Mouse (Mus musculus) cortical plate, adult 2 months (tissue): ENCODE measurements around the gene Aff1. TPM values are rescaled to one million over a fixed set of nuclear protein-coding genes. Genes with fewer than 3 reads are reported as not detected.
A peak's percentile ranks its signal among the peaks of the same experiment; 100 is the strongest.

ENCODE experiments used
- H3K27ac ChIP-seq: fragments of 200-500 bp; 2 replicates; pipeline ENCODE4 v1.5.1; 2012; ENCODE audit warnings: low read length, control low read depth, inconsistent platforms; ENCODE audit not compliant: insufficient read depth
- H3K4me1 ChIP-seq: fragments of 200-500 bp; 2 replicates; pipeline ENCODE4 v1.6.1; 2011; ENCODE audit warnings: low read length; ENCODE audit not compliant: control insufficient read depth, insufficient read depth
- H3K4me3 ChIP-seq: fragments of 200-500 bp; 2 replicates; pipeline ENCODE4 v1.5.1; 2011; ENCODE audit warnings: mild to moderate bottlenecking, low read length, control low read depth; ENCODE audit not compliant: insufficient read depth
- CTCF ChIP-seq: fragments of 200-500 bp; IDR thresholded peaks from 2 replicates; pipeline ENCODE4 v1.5.1; 2011; ENCODE audit warnings: mild to moderate bottlenecking, control low read depth, low read length; ENCODE audit not compliant: insufficient read depth; ENCODE audit errors: extremely low read depth
- POLR2A ChIP-seq: fragments of 200-500 bp; IDR thresholded peaks from 2 replicates; pipeline ENCODE4 v1.6.1; 2011; ENCODE audit warnings: mild to moderate bottlenecking, low read length, control low read depth; ENCODE audit not compliant: insufficient read depth; ENCODE audit errors: extremely low read depth
- polyA plus RNA-seq: library from polyadenylated mRNA; depleted of rRNA; stranded (reverse); fragments of >200 nt; gene quantifications from 2 replicates; pipeline ENCODE4 v1.2.3, GENCODE M21; 2012

Aff1 gene
- polyA plus RNA-seq, 1 experiment = 3.6 TPM

- Histone ChIP-seq H3K4me3 (no peak overlapping the region), H3K27ac (0 out of 2 replicates have a peak overlapping the region, but pooled peaks have one; percentile 42), H3K4me1 (peaks cover 2% of the 10 kb centered on the region; the same call in 1 of the 2 replicates)
- no peak for TF ChIP-seq CTCF
- TF ChIP-seq POLR2A = no peak
Observed at GRCm38 (mm10) chr5:103788976-103789375, 96.8 kb downstream of the Aff1 start.

GRCm38 (mm10) chr5:103789619-103790116 lies 97.5 kb downstream of the Aff1 start:
- H3K27ac ChIP-seq = peak overlapping the region; percentile 83
- TF ChIP-seq POLR2A = no peak
- TF ChIP-seq CTCF = no peak
- H3K4me3 ChIP-seq = no peak overlapping the region

GRCm38 (mm10) chr5:103791741-103792140 lies 99.6 kb downstream of the Aff1 start:
- Histone ChIP-seq H3K4me1 (peaks cover 2% of the 10 kb centered on the region; the same call in 1 of the 2 replicates), H3K4me3 (no peak overlapping the region), H3K27ac (no peak overlapping the region)
- TF ChIP-seq CTCF = no peak
- no peak for TF ChIP-seq POLR2A

More at GRCm38 (mm10) chr5:103789619-103790116, 97.5 kb downstream of the Aff1 start:
- H3K4me1 ChIP-seq = peaks cover 2% of the 10 kb centered on the region; the same call in 1 of the 2 replicates

- Histone ChIP-seq H3K4me1 (no peaks in the 10 kb centered on the region; the same call in 1 of the 2 replicates), H3K4me3 (no peak overlapping the region), H3K27ac (no peak overlapping the region)
- TF ChIP-seq POLR2A (no peak), CTCF (no peak)
Observed at GRCm38 (mm10) chr5:103795121-103795520, 102.9 kb downstream of the Aff1 start.

GRCm38 (mm10) chr5:103796035-103796434 lies 103.9 kb downstream of the Aff1 start:
- Histone ChIP-seq H3K4me3 (no peak overlapping the region), H3K27ac (no peak overlapping the region), H3K4me1 (no peaks in the 10 kb centered on the region; the same call in 1 of the 2 replicates)
- no peak for TF ChIP-seq CTCF
- TF ChIP-seq POLR2A = no peak

- H3K4me3 ChIP-seq = no peak overlapping the region
- H3K4me1 ChIP-seq = no peaks in the 10 kb centered on the region; the same call in 1 of the 2 replicates
- no peak for TF ChIP-seq POLR2A
- no peak overlapping the region for H3K27ac ChIP-seq
Observed at GRCm38 (mm10) chr5:103797774-103798173, 105.6 kb downstream of the Aff1 start.

GRCm38 (mm10) chr5:103799438-103799837 lies 107.3 kb downstream of the Aff1 start:
- Histone ChIP-seq H3K4me1 (no peaks in the 10 kb centered on the region; the same call in 1 of the 2 replicates), H3K4me3 (no peak overlapping the region), H3K27ac (no peak overlapping the region)
- TF ChIP-seq CTCF = no peak
- TF ChIP-seq POLR2A = no peak

GRCm38 (mm10) chr5:103800009-103800408 lies 107.8 kb downstream of the Aff1 start:
- no peak overlapping the region for H3K4me3 ChIP-seq
- TF ChIP-seq CTCF (no peak), POLR2A (no peak)
- no peak overlapping the region for H3K27ac ChIP-seq
- no peaks in the 10 kb centered on the region; the same call in 1 of the 2 replicates for H3K4me1 ChIP-seq

GRCm38 (mm10) chr5:103803386-103803785 lies 111.2 kb downstream of the Aff1 start:
- Histone ChIP-seq H3K27ac (no peak overlapping the region), H3K4me1 (peaks cover 1% of the 10 kb centered on the region; the same call in 1 of the 2 replicates), H3K4me3 (no peak overlapping the region)
- TF ChIP-seq POLR2A (no peak), CTCF (no peak)

- H3K4me1 ChIP-seq = peaks cover 1% of the 10 kb centered on the region; the same call in 1 of the 2 replicates
- TF ChIP-seq POLR2A (no peak), CTCF (no peak)
- no peak overlapping the region for H3K27ac ChIP-seq
Observed at GRCm38 (mm10) chr5:103803927-103804590, 111.9 kb downstream of the Aff1 start.

More at GRCm38 (mm10) chr5:103803927-103804590, 111.9 kb downstream of the Aff1 start:
- no peak overlapping the region for H3K4me3 ChIP-seq
